Mouse (Mus musculus) stomach, embryonic 14.5 days (tissue): ENCODE results near the gene Haus4. TPM values are rescaled to one million over a fixed set of nuclear protein-coding genes. Genes with fewer than 3 reads are reported as not detected.

Experiments used
- ATAC-seq: fragments of 200-750 bp; cut with Nextera tagmentation; 2 replicates; pipeline ENCODE4 v1.8.0; 2017; ENCODE audit warnings: low read depth, moderate TSS enrichment; ENCODE audit not compliant: insufficient number of reproducible peaks, insufficient read depth, low FRiP score
- H3K27ac ChIP-seq: fragments of 300-500 bp; sonication (generic); 2 replicates; pipeline ENCODE4 v1.5.1; 2014; ENCODE audit warnings: mild to moderate bottlenecking, low read length, moderate library complexity, mixed read lengths
- H3K27me3 ChIP-seq: fragments of 300-500 bp; sonication (generic); 2 replicates; pipeline ENCODE4 v1.6.1; 2014; ENCODE audit warnings: low read length, control low read depth, mixed read lengths; ENCODE audit not compliant: control insufficient read depth, insufficient read depth
- H3K36me3 ChIP-seq: fragments of 300-500 bp; sonication (generic); 2 replicates; pipeline ENCODE4 v1.6.1; 2014; ENCODE audit warnings: mild to moderate bottlenecking, control low read depth, low read length, moderate library complexity, mixed read lengths; ENCODE audit not compliant: control insufficient read depth, insufficient read depth
- H3K4me1 ChIP-seq: fragments of 300-500 bp; sonication (generic); 2 replicates; pipeline ENCODE4 v1.6.1; 2014; ENCODE audit warnings: low read length, control low read depth, mixed read lengths; ENCODE audit not compliant: control insufficient read depth, insufficient read depth
- H3K4me2 ChIP-seq: fragments of 300-500 bp; sonication (generic); replicated peaks from 2 replicates; pipeline ENCODE4 v1.6.1; 2014; ENCODE audit warnings: low read depth, low read length, control low read depth
- H3K4me3 ChIP-seq: fragments of 300-500 bp; sonication (generic); 2 replicates; pipeline ENCODE4 v1.5.1; 2014; ENCODE audit warnings: low read depth, low read length, control low read depth
- H3K9ac ChIP-seq: fragments of 300-500 bp; sonication (generic); replicated peaks from 2 replicates; pipeline ENCODE4 v1.6.1; 2014; ENCODE audit warnings: low read depth, mild to moderate bottlenecking, control low read depth, low read length, moderate library complexity, mixed read lengths
- H3K9me3 ChIP-seq: fragments of 300-500 bp; sonication (generic); 2 replicates; pipeline ENCODE4 v1.6.1; 2016; ENCODE audit warnings: low read depth, low read length, control low read depth; ENCODE audit not compliant: control insufficient read depth
- WGBS: fragments of 180-500 bp; shearing (Covaris S2); extraction: QIAGEN DNeasy Blood & Tissue Kit; methylation state at CpG from one replicate; pipeline ENCODE4 v1.1.7; 2014; 5-methylcytosine and 5-hydroxymethylcytosine counted together
- polyA plus RNA-seq: library from polyadenylated mRNA; unstranded; fragments of >200 nt; fragmentation: Nextera tagmentation; extraction: Ambion mirVana; gene quantifications from 2 replicates; pipeline ENCODE4 v1.2.1, GENCODE M21; 2014

The Haus4 gene
- polyA plus RNA-seq, 1 experiment from 2014 or later = 48.2 TPM

GRCm38 (mm10) chr14:54528007-54528393 is 26.4 kb downstream of the Haus4 start:
- Histone ChIP-seq H3K36me3 (no peaks in the 10 kb centered on the region), H3K27me3 (no peaks in the 10 kb centered on the region), H3K4me3 (no peak overlapping the region), H3K4me1 (0 out of 2 replicates have a peak, but pooled peaks cover 3% of the 10 kb centered on the region), H3K9ac (no peak overlapping the region), H3K4me2 (peak overlapping the region; percentile 64; the same call in 1 of the 2 replicates), H3K27ac (no peak overlapping the region), H3K9me3 (no peaks in the 10 kb centered on the region)
- WGBS = 21% methylated on average over 5 of the region's 5 CpGs
- ATAC-seq = no peak

- Histone ChIP-seq H3K36me3 (no peaks in the 10 kb centered on the region), H3K27me3 (no peaks in the 10 kb centered on the region), H3K9me3 (no peaks in the 10 kb centered on the region), H3K27ac (0 out of 2 replicates have a peak overlapping the region, but pooled peaks have one; percentile 39), H3K9ac (peak overlapping the region; percentile 25), H3K4me1 (0 out of 2 replicates have a peak, but pooled peaks cover 3% of the 10 kb centered on the region), H3K4me3 (peak overlapping the region; percentile 29), H3K4me2 (peak overlapping the region; percentile 64)
- WGBS = under 1% methylated on average over 18 of the region's 18 CpGs
- peak; percentile 47; the same call in 1 of the 2 replicates for ATAC-seq
Observed at GRCm38 (mm10) chr14:54527227-54528006, 27.0 kb downstream of the Haus4 start.

- Histone ChIP-seq H3K36me3 (no peaks in the 10 kb centered on the region), H3K9me3 (no peaks in the 10 kb centered on the region), H3K27me3 (no peaks in the 10 kb centered on the region), H3K4me3 (no peak overlapping the region), H3K4me1 (0 out of 2 replicates have a peak, but pooled peaks cover 5% of the 10 kb centered on the region), H3K9ac (no peak overlapping the region), H3K4me2 (no peak overlapping the region), H3K27ac (no peak overlapping the region)
- no peak for ATAC-seq
- 31% methylated on average over 6 of the region's 6 CpGs for WGBS
Observed at GRCm38 (mm10) chr14:54523600-54523999, 30.8 kb downstream of the Haus4 start.

- H3K36me3 ChIP-seq = peaks cover 30% of the 10 kb centered on the region
- 4% methylated on average over 17 of the region's 17 CpGs for WGBS
- H3K9me3 ChIP-seq = 0 out of 2 replicates have a peak, but pooled peaks cover 4% of the 10 kb centered on the region
- H3K9ac ChIP-seq = peak overlapping the region; percentile 48
- peaks cover 14% of the 10 kb centered on the region; the same call in 1 of the 2 replicates for H3K4me1 ChIP-seq
- H3K4me3 ChIP-seq = peak overlapping the region; percentile 76
- peak overlapping the region; percentile 66 for H3K27ac ChIP-seq
- peak overlapping the region; percentile 75 for H3K4me2 ChIP-seq
- no peaks in the 10 kb centered on the region for H3K27me3 ChIP-seq
- peak; percentile 62 for ATAC-seq
Observed at GRCm38 (mm10) chr14:54516710-54517310, 37.6 kb downstream of the Haus4 start.

GRCm38 (mm10) chr14:54509774-54510173 is 44.6 kb downstream of the Haus4 start:
- H3K4me1 ChIP-seq = no peaks in the 10 kb centered on the region
- no peaks in the 10 kb centered on the region for H3K27me3 ChIP-seq
- H3K4me2 ChIP-seq = no peak overlapping the region
- H3K4me3 ChIP-seq = no peak overlapping the region
- no peak for ATAC-seq
- H3K27ac ChIP-seq = no peak overlapping the region
- H3K36me3 ChIP-seq = peaks cover 75% of the 10 kb centered on the region
- 95% methylated on average over 9 of the region's 9 CpGs for WGBS
- H3K9me3 ChIP-seq = 0 out of 2 replicates have a peak, but pooled peaks cover 4% of the 10 kb centered on the region
- no peak overlapping the region for H3K9ac ChIP-seq

- H3K36me3 ChIP-seq = peaks cover 15% of the 10 kb centered on the region
- WGBS = 82% methylated on average over 2 of the region's 2 CpGs
- no peak overlapping the region for H3K4me3 ChIP-seq
- no peaks in the 10 kb centered on the region for H3K27me3 ChIP-seq
- no peak overlapping the region for H3K27ac ChIP-seq
- no peak overlapping the region for H3K4me2 ChIP-seq
- no peaks in the 10 kb centered on the region for H3K9me3 ChIP-seq
- no peaks in the 10 kb centered on the region for H3K4me1 ChIP-seq
- H3K9ac ChIP-seq = no peak overlapping the region
- ATAC-seq = no peak
Observed at GRCm38 (mm10) chr14:54503092-54503491, 51.3 kb downstream of the Haus4 start.

- no peak for ATAC-seq
Observed at GRCm38 (mm10) chr14:54501365-54501764, 53.1 kb downstream of the Haus4 start.

GRCm38 (mm10) chr14:54499330-54499729 is 55.1 kb downstream of the Haus4 start:
- no peaks in the 10 kb centered on the region for H3K27me3 ChIP-seq
- no peak overlapping the region for H3K4me2 ChIP-seq
- H3K27ac ChIP-seq = no peak overlapping the region
- no peaks in the 10 kb centered on the region for H3K36me3 ChIP-seq
- ATAC-seq = no peak
- 69% methylated on average over 2 of the region's 2 CpGs for WGBS
- no peak overlapping the region for H3K9ac ChIP-seq
- no peak overlapping the region for H3K4me3 ChIP-seq
- no peaks in the 10 kb centered on the region for H3K9me3 ChIP-seq
- no peaks in the 10 kb centered on the region for H3K4me1 ChIP-seq

More at GRCm38 (mm10) chr14:54501365-54501764, 53.1 kb downstream of the Haus4 start:
- Histone ChIP-seq H3K4me2 (no peak overlapping the region), H3K9me3 (no peaks in the 10 kb centered on the region), H3K4me1 (no peaks in the 10 kb centered on the region), H3K36me3 (no peaks in the 10 kb centered on the region), H3K4me3 (no peak overlapping the region), H3K27ac (no peak overlapping the region), H3K27me3 (no peaks in the 10 kb centered on the region), H3K9ac (no peak overlapping the region)
- 55% methylated on average over 2 of the region's 2 CpGs for WGBS
